Mouse (Mus musculus) heart, adult 9 months (tissue): ENCODE measurements around the gene Gucy2g.
"Not testable (repeated sequence)": the region's sequence is repeated elsewhere in the genome, so short reads cannot be mapped to it uniquely, and the experiment has no call there.

ENCODE experiments used
- DNase-seq, 2 experiments: peaks; one replicate each; pipeline ENCODE4 v3.0.0; 2022; ENCODE audit warnings: low spot score in 2 of 2

The Gucy2g gene

DNA sequence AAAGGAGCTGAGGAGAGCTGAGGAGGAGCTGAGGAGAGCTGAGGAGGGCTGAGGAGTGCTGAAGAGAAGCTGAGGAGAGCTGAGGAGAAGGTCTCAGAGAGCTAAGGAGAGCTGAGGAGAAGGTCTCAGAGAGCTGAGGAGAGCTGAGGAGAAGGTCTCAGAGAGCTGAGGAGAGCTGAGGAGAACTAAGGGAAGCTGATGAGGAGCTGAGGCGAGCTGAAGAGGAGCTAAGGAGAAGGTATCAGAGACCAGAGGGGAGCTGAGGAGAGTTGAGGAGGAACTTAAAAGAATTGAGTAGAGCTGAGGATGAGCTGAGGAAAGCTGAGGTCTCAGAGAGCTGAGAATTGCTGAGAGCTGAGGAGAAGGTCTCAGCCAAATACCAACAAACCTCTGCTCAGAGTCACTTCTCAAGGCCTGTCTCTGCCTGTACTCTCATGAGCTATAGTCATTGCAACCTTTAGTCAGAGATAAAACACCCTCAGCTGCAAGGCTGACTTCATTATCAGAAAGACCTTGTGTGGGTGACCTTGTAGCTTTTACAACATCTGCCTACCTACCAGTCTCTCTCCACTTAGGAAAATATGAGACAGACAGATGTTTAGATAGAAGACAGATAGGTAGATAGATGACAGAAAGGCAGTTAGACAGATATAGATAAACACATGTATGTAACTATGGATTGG is 75.7 kb downstream of the Gucy2g start:
- no peak for DNase-seq

GRCm38 (mm10) chr19:55164162-55164561 is 76.9 kb downstream of the Gucy2g start:
- DNase-seq: no peak

DNA sequence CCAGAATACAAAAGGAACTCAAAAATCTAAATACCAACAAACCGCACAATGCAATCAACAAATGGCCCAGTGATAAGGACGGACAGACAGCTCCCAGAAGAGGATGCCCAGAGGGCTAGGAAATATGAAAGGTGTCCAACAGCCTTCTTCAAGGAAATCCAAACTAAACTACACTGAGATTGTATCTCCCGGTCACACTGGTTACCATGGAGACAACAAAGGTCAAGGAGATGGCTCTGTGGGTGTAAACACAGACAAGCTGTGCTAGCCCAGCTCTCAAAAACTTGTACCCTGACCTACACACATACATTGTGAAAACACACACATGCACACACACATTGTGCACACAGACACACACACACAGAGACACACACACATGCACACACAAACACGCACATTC is 78.8 kb downstream of the Gucy2g start:
- no peak for DNase-seq

DNA sequence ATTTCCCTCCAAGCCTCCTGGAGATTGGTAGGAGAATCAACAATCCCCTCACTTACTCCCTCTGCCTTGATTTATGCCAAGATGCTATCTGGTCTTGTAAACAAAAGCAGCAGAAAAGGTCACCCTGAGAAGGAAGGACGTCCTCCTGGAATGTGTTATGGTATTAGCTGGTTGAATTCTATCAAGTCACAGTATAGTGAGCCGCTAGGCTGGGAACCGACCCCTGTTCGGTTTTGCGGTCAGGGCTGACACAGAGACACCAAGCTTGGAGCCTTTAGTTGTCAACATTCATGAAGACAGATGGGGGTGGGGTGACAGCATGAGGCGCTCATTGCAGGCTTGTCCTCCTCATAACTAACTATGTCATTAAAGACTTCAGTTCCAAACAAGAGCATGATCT is 81.2 kb downstream of the Gucy2g start:
- DNase-seq: no peak

DNA sequence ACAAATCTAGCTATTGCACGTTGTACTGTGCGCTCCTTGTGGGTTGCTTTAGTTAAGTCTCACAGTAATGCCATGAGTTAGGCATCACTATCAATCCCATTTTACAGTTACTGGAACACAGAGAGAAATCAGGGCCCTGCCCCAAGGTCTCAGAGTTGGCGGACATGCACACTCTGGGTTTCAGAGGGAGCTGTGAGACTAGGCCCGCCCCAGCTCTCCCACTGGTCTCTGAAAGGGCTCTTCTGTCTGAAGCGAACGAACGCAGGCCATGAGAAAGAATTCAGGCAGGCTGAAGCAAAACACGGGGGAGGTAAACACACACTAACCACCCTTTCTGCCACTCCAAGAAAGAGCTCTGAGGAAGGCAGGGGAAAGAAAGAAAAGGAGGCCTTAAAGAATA is 82.4 kb downstream of the Gucy2g start:
- DNase-seq: no peak

- DNase-seq: no peak
Observed at GRCm38 (mm10) chr19:55157029-55157428, 84.0 kb downstream of the Gucy2g start.

DNA sequence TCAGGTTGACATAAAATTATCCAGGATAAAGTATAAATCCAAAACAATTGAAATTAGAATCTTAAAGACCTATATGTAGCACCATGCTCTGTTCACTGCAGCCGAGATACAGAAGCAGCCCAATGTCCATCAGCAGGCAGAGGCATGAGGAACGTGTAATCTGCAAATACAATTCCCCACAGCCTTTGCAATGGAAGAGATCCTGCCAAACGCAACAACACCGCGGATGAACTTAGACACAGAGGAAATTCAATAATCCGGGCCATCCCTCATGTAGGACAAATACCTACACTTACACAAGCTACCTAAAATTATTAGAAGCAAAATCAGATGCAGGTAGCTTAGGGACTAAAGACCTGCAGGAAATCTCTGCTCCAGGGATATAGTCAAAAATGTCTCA is 88.1 kb downstream of the Gucy2g start:
- DNase-seq: no peak

GRCm38 (mm10) chr19:55152274-55152673 is 88.8 kb downstream of the Gucy2g start:
- DNase-seq: not testable (repeated sequence)

DNA sequence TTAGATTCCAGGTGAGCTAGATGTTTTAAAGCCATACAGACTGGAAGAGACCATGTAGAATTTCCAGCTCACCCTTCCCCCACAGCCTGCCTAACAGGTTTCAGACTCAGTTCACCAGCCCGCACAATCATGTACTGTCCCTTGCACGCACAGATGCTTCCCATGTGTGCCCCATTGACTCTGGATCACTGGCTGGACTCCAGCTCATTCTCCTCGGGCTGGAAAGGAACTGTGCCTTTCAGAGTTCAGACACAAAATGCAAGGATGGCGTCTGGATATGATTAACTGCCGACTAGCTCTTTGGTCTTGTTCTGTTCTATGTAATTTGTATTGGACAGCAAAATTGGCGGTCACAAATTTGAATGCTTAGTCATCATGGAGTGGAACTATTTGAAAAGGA is 91.4 kb downstream of the Gucy2g start:
- no peak for DNase-seq

GRCm38 (mm10) chr19:55148109-55148508 is 92.9 kb downstream of the Gucy2g start:
- no peak for DNase-seq
